Mouse (Mus musculus) right cerebral cortex, postnatal 10 days (tissue): ENCODE data around the gene Dnajc22.
"Not testable (repeated sequence)": the region's sequence is repeated elsewhere in the genome, so short reads cannot be mapped to it uniquely, and the experiment has no call there.

Source experiments
- DNase-seq, 2 experiments: peaks; one replicate each; pipeline ENCODE4 v3.0.0; 2021; ENCODE audit warnings: low spot score in 2 of 2

Gene Dnajc22

GRCm38 (mm10) chr15:99092870-99093269, at the start of gene Dnajc22:
Gene Dnajc22, plus strand, starts transcription at chr15:99093170.
- no peak for DNase-seq

GRCm38 (mm10) chr15:99044854-99045253, 48.1 kb upstream of the Dnajc22 start:
- no peak for DNase-seq

- not testable (repeated sequence) for DNase-seq
Observed at GRCm38 (mm10) chr15:99045734-99046133, 47.2 kb upstream of the Dnajc22 start.

DNA sequence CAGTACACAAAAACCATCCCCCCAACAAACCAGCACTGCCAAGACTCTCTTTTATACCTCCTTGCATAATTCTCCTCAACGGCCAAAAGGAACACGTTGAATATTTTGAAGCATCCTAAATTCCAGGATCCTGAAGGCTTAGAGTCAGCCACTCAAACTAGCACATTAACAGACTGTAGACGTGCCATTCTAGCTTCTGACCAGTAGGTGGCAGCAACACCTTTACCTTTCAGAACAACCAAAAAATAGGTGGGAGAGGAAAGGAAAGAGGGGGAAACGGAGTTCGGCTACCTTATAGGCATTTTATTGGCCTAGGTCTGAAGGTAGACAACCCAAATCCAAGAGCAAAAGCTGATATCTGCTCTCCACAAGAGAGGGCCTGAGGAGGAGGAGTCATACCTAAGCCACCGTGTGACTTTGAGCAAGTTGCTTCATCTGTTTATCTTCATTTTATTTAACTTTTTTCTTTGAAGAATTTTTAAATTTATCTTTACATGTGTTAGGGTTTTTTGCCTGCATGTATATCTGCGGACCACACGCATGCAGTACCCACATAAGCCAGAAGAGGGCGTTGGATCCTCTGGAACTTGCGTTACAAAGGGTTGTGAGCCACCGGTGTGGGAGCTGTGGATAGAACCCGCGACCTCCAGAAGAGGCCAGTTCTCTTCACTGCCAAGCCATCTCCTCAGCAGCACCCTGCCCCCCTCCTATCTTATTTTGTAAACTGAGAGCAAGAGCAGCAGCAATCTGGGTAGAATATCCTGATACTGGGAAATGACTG, 43.3 kb upstream of the Dnajc22 start:
- peak; percentile 73 to 74 for DNase-seq

DNA sequence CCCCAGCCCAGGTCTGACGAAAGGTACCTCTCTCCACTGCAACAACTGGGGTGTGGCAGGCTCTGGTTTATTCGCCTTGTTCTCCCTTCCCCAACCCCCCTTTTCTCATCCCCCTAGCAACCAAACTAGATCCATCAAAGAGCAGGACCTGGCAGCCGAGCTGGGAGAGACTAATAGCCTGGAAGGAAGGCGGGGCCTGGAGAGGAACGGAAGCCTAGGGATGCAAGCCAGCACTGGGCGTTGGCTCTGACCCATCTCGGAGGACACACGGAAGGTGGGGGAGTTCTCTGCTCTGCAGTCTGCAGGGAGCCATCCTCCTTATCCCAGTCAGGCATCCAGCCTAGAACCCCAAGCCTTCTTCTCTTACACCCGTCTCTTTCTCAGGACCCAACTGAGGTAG, 39.6 kb upstream of the Dnajc22 start:
- DNase-seq: no peak

DNA sequence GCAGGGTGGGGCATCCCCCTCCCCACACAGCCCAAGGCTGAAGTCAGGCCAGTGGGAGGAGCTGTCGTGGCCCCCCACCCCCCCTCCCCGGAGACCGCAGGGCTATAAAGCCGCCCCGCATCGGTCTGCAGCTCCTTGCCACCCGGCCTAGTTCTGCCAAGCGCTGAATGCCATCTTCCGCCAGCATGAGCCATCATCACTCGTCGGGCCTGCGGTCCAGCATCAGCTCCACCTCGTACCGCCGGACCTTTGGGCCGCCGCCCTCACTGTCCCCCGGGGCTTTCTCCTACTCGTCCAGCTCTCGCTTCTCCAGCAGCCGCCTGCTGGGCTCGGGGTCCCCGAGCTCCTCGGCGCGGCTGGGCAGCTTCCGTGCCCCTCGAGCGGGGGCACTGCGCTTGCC, 37.9 kb upstream of the Dnajc22 start, which contains the start of gene Prph:
Prph (plus strand) TSS at position 135 of the 400 bp plus-strand sequence.
- DNase-seq: no peak

- DNase-seq: peak in 1 of 2 experiments; percentile 70
Observed at GRCm38 (mm10) chr15:99055511-99055961, 37.4 kb upstream of the Dnajc22 start.

DNA sequence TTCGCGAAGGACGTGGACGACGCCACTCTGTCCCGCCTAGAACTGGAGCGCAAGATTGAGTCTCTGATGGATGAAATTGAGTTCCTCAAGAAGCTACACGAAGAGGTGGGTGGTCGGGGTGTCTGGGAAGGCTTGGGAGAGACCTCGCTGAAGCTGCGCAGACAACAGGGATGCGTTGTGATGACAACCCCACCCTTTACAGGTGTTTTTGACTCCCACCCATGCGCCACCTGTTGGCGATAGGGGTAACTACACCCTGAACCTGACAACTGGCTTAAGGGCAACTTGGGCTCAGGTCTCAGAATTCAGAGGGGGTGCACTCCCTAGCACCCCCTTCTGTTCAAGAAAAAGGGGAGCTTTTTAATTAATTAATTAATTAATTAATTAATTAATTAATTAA, 36.6 kb upstream of the Dnajc22 start:
- no peak for DNase-seq

- no peak for DNase-seq
Observed at GRCm38 (mm10) chr15:99065557-99066165, 27.3 kb upstream of the Dnajc22 start.

- no peak for DNase-seq
Observed at GRCm38 (mm10) chr15:99071988-99072387, 21.0 kb upstream of the Dnajc22 start.

DNA sequence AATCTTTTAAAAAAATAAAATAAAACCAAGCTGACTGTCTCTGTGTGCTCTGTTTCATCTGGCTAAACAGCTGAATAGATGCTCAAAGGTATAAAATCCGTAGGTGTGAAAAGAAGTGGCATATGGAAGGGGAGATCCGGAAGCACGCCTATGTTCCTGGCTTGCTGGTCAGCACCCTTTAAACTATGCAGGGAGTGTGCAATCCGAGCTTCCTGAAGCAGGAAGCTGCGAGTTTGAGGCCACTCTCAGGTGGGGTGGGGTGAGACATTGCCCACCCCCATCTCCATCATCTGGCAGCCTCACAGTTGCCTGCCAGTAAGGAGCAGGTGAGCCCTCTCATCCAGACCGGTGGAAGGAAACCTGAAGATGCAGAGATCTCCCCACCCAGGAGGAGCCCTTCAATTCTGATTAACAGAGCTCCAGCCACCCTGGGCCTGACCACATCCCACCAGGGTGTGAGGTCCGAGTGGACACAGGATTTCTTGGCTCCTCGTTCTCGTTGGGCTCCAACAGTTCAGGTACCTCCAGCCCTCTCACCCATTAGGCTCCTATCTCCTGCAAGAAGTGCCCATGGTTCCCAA, 18.9 kb upstream of the Dnajc22 start, which contains the start of gene Troap:
Troap (plus strand) TSS at position 557 of the 581 bp plus-strand sequence.
- DNase-seq: no peak

DNA sequence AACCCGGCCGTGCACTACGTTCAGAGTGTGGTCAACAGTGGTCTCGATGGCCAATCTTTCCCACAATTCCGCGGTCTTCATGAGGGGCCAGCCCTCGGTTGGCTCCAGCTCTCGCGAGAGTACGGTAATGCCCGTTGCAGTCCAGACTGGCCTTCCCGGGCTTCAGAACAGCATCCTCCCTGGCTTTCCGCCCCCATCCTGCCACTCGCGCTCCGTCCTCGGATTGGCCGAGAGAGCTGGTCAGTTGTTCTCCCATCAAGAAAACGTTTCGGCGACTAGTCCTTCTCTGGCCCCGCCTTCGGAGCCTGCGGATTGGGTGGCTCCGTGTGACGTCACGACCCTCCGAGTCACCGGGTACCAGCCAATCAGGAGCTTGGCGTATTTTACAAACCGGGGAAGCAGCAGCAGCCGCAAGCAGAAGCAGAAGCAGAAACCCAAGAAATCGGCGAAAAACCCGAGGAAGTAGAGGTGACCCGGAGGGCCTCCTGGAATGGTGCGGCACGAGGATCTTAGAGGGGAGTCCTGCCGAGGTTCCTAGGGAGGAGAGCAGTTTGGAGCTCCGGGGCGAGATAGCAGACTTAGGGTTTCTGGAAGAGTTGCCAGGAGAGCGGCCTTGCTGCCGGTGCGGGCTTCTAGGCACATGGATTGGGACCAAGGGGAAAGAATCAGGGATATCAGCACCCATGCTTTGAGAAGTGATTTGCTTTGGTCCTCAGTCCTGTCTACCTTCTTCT, 18.2 kb upstream of the Dnajc22 start:
- DNase-seq: peak; percentile 98 to 99

- DNase-seq: not testable (repeated sequence)
Observed at GRCm38 (mm10) chr15:99076011-99076410, 17.0 kb upstream of the Dnajc22 start.

DNA sequence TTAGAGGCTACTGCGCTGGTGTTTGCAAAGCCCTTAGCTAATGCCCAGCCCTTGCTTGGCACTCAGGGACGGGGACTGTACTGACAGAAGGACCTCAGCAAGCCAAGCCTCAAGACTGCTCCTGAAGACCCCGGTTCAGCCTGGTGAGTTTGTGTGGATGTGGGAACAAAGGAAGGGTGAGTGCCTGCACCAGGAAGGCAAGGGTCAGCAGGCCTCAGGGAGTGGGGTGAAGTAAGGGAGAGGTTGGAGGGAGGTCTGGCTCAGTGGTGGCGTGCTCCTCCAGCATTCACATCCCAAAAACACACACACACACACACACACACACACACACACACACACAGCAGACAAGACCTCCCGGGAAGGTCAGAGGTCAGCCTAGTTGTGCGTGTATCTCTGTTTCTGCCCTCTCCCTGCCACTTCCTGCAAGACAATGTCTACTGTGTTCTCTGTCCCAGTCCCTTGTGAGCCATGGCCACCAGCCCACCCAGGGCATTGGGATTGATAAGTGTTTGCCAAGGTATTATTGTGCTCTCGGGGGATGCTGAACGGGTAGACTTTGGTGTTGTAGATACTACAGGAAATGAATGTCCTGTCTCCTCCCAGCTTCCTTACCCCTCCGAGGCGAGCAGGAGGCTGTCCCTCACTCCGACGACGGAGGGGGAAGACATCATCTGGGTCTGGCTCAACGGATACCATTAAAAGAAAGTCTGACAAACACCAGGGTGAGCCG, 14.6 kb upstream of the Dnajc22 start:
- DNase-seq: no peak

DNA sequence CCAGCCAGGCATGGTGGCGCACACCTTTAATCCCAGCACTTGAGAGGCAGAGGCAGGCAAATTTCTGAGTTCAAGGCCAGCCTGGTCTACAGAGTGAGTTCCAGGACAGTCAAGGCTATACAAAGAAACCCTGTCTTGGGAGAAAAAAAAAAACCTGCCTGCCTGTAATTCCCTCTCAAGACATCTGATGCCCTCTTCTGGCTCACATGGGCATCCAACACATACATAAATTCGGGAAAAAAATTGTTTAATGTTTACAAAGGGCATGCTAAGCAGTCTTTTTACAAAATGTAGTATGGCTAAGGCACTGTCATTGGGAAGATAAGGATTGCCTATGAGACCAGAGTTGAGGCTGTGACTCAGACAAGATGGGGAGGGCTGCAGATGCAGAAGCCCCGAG, 13.2 kb upstream of the Dnajc22 start:
- DNase-seq: no peak

DNA sequence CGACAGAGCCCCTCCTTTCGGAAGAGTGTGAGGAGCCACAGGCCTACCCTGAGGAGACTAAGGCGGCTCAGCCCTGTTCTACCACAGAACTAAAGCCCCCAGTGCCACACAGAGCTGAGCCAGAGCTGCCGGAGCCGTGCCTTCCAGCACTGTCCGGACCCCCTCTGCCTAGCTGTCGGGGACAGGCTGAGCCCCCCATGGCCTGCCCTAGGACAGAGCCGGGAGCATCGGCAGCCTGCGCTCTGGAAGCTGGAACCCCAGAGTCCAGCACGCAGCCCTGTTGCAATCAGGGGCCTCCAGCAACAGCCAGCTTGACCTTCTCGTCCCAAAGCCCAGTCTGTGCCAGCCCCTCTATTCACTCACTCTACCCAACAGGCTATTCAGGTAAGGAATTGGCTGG, 10.6 kb upstream of the Dnajc22 start:
- no peak for DNase-seq

DNA sequence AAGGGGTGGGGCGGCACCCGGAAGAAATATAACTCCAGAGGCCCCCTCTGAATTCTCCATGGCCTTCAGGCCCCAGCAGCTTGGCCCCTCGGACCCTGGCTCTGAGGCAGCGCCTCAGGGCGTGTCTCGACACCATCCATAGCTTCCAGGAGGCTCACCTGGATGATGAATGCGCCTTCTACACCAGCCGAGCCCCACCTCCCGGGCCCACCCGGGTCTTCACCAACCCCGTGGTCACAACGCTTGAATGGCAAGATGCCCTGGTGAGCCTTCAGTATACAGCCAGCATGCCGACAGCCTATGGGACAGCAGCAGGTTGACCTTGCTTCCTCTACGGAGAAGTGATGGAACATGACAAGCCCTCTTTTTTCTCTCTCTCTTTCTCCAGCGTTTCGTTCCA, 10.1 kb upstream of the Dnajc22 start:
- no peak for DNase-seq

DNA sequence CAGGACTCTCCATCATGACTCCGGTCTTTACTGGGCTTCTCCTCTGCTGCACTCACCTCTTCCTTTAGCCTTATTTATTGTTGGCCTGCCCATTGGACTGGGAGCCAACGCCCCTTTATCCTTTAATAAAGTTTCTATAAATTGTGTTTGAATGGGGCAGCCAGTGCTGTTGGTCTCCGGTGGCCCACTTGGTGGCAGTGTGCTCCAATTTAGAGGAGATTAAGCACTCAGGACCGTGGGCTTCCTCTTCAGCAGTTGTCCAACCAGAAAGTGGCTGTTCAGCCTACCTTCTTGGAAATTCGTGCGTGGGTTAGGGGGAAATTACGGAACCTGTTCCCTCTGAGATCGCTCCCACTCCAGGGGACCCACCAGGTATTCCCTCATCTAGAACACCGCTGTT, 9.7 kb upstream of the Dnajc22 start:
- peak in 1 of 2 experiments; percentile 68 for DNase-seq

GRCm38 (mm10) chr15:99083867-99084557, 9.0 kb upstream of the Dnajc22 start:
- no peak for DNase-seq

- no peak for DNase-seq
Observed at GRCm38 (mm10) chr15:99084618-99085017, 8.4 kb upstream of the Dnajc22 start.

DNA sequence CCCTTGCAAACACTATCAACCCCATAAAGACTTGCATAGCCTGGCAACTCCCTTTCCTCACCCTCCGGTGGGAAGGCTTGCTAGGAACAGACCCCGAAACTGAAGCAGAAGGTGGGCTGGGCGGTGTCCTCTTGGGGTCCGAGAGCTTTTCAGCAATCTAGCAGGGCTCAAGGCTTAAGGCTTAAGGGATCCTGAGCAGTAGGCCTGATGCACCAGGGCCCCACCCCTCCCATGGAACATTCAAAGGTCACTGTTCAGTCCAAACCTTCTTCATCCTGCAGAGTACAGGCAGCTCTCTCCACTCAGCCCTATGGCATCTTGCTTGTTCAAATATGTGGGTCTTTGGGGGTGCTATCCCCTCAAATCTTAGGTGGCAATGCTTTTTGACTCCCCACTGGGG, 7.0 kb upstream of the Dnajc22 start:
- DNase-seq: no peak
